Mouse (Mus musculus) embryonic stem cell, embryonic (primary cell): ENCODE data around the gene Higd1a.

Experiments used
- CTCF ChIA-PET, 4 experiments: fragments of 300-600 bp in 2 of 4; fragments of 350-600 bp in 2 of 4; sonication (Branson Sonifier 250); formaldehyde crosslinking; loops; one replicate each; lab custom pipeline; 2022; ENCODE audit warnings: inconsistent platforms in 2 of 4; lab: Charles Lee
- POLR2A ChIA-PET, 4 experiments: fragments of 300-600 bp in 2 of 4; fragments of 350-600 bp in 2 of 4; sonication (Branson Sonifier 250); formaldehyde crosslinking; loops; one replicate each; lab custom pipeline; 2022; ENCODE audit warnings: antibody characterized with exemption in 4 of 4, inconsistent platforms in 1 of 4; lab: Charles Lee

Higd1a gene

GRCm38 (mm10) chr9:121891301-121891700 lies 33.1 kb upstream of the Higd1a start:
- POLR2A ChIA-PET: interaction anchor here in 1 of 4 experiments (0.6 kb wide), 1 partner anchor 34 kb away, joined by 3 read pairs; the partner anchor contains the start of gene Higd1a
- CTCF ChIA-PET: interaction anchor here in 1 of 4 experiments (1.8 to 2.4 kb wide), 2 partner anchors 10 to 45 kb away, joined by 5 to 13 read pairs; no protein-coding TSS in a partner anchor

DNA sequence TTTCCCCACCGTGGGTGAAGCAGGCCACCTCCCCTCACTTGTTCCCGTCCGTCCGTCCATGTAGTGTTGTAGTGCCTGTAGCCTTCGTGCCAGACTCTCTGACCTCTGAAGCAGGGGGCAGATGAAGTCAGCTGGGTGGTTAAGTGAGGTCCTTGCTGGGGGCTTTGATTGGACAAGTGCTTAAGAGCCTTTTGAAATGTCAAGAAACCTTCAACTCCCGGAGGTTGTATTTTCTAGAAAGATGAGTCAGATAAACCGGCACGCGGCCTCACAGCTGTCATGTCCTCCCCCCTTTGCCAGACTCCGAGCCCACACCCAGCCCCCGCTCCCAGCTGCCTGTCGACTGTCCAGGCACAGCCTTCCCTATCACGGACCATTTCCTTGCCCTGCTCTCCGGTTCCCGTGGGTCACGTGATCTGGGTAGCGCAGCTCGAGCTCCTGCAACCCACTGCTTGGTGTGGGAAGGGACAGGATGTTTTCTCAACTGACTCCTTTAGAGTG lies 32.3 kb upstream of the Higd1a start:
- CTCF ChIA-PET: interaction anchor here in 2 of 4 experiments (1.3 to 2.4 kb wide), 3 partner anchors 10 to 44 kb away, joined by 4 to 13 read pairs (median 5); no protein-coding TSS in a partner anchor

GRCm38 (mm10) chr9:121889927-121890440 lies 31.8 kb upstream of the Higd1a start:
- ChIA-PET POLR2A (no interaction called here), CTCF (interaction anchor here in 3 of 4 experiments (0.7 to 2.4 kb wide), 4 partner anchors 9 to 91 kb away, joined by 4 to 13 read pairs (median 6); no protein-coding TSS in a partner anchor)

More for the DNA sequence above, 32.3 kb upstream of the Higd1a start:
- POLR2A ChIA-PET: no interaction called here

GRCm38 (mm10) chr9:121882015-121882457 lies 23.9 kb upstream of the Higd1a start:
- POLR2A ChIA-PET: no interaction called here
- CTCF ChIA-PET: interaction anchor here in 1 of 4 experiments (1.1 to 2.2 kb wide), 3 partner anchors 9 to 133 kb away, joined by 6 to 13 read pairs (median 6); no protein-coding TSS in a partner anchor

GRCm38 (mm10) chr9:121881301-121881700 lies 23.1 kb upstream of the Higd1a start:
- CTCF ChIA-PET: interaction anchor here (0.5 to 2.2 kb wide), 18 partner anchors 9 to 718 kb away, joined by 3 to 13 read pairs (median 4); no protein-coding TSS in a partner anchor
- POLR2A ChIA-PET: interaction anchor here in 1 of 4 experiments (0.9 kb wide), 1 partner anchor 24 kb away, joined by 4 read pairs; no protein-coding TSS in a partner anchor

DNA sequence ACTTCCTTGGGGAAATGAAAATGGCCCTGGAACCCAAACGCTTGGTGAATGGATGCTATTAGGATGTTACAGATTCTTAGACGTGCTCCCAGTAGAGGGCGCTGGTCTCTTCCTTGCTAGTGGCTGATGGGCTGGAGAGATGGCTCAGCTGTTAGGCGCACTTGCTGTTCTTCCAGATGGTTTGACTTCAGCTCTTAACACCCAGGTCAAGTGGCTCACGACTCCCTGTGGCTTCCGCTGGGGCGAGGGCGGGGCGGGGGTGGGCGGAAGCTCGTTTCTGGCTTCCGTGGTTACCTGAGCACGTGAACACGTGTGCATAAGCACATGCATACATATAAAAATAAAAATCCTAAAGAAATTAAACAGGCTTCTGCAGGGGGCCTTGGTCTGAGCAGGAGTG lies 22.7 kb upstream of the Higd1a start:
- CTCF ChIA-PET: interaction anchor here (0.5 to 2.2 kb wide), 23 partner anchors 9 to 1363 kb away, joined by 3 to 13 read pairs (median 4); partner anchors contain the start of gene Ackr2 (in 1 of the 4)
- POLR2A ChIA-PET: interaction anchor here in 2 of 4 experiments (0.6 to 0.9 kb wide), 2 partner anchors 12 to 23 kb away, joined by 4 read pairs; no protein-coding TSS in a partner anchor

- ChIA-PET POLR2A (no interaction called here), CTCF (interaction anchor here in 3 of 4 experiments (0.6 to 0.8 kb wide), 5 partner anchors 8 to 459 kb away, joined by 3 to 13 read pairs (median 3); no protein-coding TSS in a partner anchor)
Observed at GRCm38 (mm10) chr9:121877052-121877740, 19.0 kb upstream of the Higd1a start.

GRCm38 (mm10) chr9:121873578-121873977 lies 15.4 kb upstream of the Higd1a start:
- ChIA-PET CTCF (no interaction called here), POLR2A (interaction anchor here in 1 of 4 experiments (2.4 kb wide), 1 partner anchor 16 kb away, joined by 9 read pairs; the partner anchor contains the start of gene Higd1a)

GRCm38 (mm10) chr9:121872062-121872683 lies 14.0 kb upstream of the Higd1a start:
- ChIA-PET POLR2A (no interaction called here), CTCF (no interaction called here)

GRCm38 (mm10) chr9:121869973-121870515 lies 11.9 kb upstream of the Higd1a start:
- CTCF ChIA-PET: interaction anchor here in 1 of 4 experiments (1.1 kb wide), 1 partner anchor 817 kb away, joined by 3 read pairs; no protein-coding TSS in a partner anchor
- POLR2A ChIA-PET: interaction anchor here (0.6 to 1.2 kb wide), 4 partner anchors 12 kb away, joined by 3 to 4 read pairs (median 3); partner anchors contain the start of gene Higd1a (in 4 of the 4)

DNA sequence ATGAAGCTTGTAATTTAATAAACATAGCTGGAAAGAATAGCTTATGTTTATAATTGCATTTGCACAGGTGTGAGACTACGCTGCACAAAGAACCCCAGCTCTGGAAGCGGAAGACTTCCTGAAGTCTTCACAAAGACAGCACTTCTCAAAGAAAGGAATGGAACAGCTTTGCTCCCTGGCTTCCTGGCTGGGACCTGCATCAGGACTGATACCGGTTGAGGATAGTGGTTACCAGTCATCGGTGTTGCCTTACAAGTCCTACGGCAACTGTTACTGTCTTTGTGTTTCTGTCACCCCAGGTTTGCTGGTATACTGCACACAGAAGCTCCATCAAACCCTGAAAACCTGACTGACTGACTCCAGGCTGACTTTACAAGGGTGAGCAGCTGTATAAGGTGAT lies 11.3 kb upstream of the Higd1a start:
- CTCF ChIA-PET: interaction anchor here in 3 of 4 experiments (0.6 to 2.7 kb wide), 4 partner anchors 8 to 818 kb away, joined by 3 to 10 read pairs (median 4); no protein-coding TSS in a partner anchor
- POLR2A ChIA-PET: interaction anchor here in 3 of 4 experiments (0.6 to 1.2 kb wide), 3 partner anchors 11 to 12 kb away, joined by 3 to 4 read pairs (median 3); partner anchors contain the start of gene Higd1a (in 3 of the 3)

- ChIA-PET POLR2A (interaction anchor here in 2 of 4 experiments (0.6 to 1.5 kb wide), 3 partner anchors 10 to 392 kb away, joined by 4 to 7 read pairs (median 5); partner anchors contain the start of gene Higd1a (in 1 of the 2)), CTCF (interaction anchor here in 1 of 4 experiments (2.7 kb wide), 1 partner anchor 13 kb away, joined by 10 read pairs; no protein-coding TSS in a partner anchor)
Observed at GRCm38 (mm10) chr9:121868236-121868635, 10.1 kb upstream of the Higd1a start.

GRCm38 (mm10) chr9:121867632-121868031 lies 9.5 kb upstream of the Higd1a start:
- CTCF ChIA-PET: interaction anchor here in 1 of 4 experiments (2.7 kb wide), 1 partner anchor 13 kb away, joined by 10 read pairs; no protein-coding TSS in a partner anchor

DNA sequence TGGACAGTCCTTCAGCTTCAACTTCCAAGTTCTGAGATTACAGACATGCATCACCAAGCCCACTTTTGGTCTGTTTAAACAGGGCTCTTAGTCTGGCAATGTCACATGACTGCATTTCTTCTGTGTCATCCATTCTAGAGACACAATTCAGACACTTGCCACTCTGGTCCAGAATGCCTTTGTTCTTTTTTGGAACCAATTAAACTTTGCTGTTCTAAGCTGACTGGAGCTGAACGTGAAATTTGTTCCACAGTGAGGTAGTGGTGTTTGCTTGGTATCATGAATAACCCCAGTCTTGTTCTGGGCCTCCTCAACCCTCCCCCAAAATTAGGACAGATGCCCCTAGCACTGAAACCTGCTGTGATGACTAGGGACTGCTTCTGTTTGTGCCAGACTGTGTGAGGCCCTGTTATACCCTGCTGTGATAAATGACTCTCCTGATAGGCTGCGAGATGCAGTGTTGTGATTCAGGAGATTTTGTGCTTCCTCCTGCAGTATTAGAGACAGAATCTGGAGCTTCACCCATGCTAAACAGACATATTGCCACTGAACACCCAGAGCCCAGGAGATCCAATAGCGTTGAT lies 7.4 kb upstream of the Higd1a start:
- CTCF ChIA-PET: interaction anchor here in 1 of 4 experiments (0.6 kb wide), 1 partner anchor 1640 kb away, joined by 3 read pairs; no protein-coding TSS in a partner anchor

More at GRCm38 (mm10) chr9:121867632-121868031, 9.5 kb upstream of the Higd1a start:
- POLR2A ChIA-PET: interaction anchor here in 1 of 4 experiments (1.5 kb wide), 1 partner anchor 10 kb away, joined by 5 read pairs; the partner anchor contains the start of gene Higd1a

DNA sequence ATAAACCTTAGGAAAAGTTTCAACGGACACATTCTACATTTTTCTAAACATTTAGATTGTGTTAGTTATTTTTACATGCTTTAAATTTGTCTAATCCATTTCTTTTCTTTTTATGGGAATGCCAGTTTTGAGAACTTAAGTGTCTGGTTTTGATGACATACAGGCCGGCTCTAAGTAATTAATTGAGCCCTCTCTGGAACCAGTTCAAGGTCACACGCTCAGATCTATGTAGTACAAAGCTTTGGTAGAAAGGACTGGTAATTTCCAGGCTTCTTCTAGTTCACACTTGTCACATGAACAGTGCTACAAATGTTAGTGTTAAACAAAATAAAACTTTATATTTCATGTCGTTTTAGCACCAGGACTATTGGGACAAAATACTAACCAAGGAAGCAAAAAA lies 6.7 kb upstream of the Higd1a start:
- ChIA-PET POLR2A (no interaction called here), CTCF (interaction anchor here in 1 of 4 experiments (0.6 kb wide), 1 partner anchor 1639 kb away, joined by 3 read pairs; no protein-coding TSS in a partner anchor)

More for the DNA sequence above, 7.4 kb upstream of the Higd1a start:
- POLR2A ChIA-PET: no interaction called here

DNA sequence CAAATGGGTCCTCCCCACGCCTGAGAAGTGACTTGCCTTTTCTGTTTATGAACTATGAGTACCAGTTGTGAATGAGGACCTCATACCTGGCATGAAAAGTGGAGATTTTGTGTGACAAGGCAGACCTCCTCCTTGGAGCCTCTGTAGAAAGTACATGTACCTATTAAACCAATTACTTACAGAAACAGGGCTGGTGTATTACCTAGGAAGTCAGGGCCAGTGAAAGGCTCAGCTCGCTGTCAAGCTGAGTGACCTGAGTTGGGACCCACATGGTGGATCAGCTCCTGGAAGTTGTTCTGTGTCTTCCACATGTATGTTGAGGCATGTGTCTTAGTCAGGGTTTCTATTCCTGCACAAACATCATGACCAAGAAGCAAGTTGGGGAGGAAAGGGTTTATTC lies 2.8 kb upstream of the Higd1a start:
- POLR2A ChIA-PET: no interaction called here
- CTCF ChIA-PET: no interaction called here

- ChIA-PET POLR2A (interaction anchor here in 1 of 4 experiments (1.4 to 1.5 kb wide), 2 partner anchors 11 to 25 kb away, joined by 3 to 4 read pairs; no protein-coding TSS in a partner anchor), CTCF (no interaction called here)
Observed at GRCm38 (mm10) chr9:121859345-121859744, 1.2 kb upstream of the Higd1a start.
